Mouse (Mus musculus): ENCODE data around the gene Psmb4.
"Not testable (repeated sequence)": the region's sequence is repeated elsewhere in the genome, so short reads cannot be mapped to it uniquely, and the experiment has no call there.

The Psmb4 gene

GRCm38 (mm10) chr3:94906482-94906881, 19.7 kb upstream of the Psmb4 start:
- DNase-seq (ENCODE audit: low spot score): no peak

DNA sequence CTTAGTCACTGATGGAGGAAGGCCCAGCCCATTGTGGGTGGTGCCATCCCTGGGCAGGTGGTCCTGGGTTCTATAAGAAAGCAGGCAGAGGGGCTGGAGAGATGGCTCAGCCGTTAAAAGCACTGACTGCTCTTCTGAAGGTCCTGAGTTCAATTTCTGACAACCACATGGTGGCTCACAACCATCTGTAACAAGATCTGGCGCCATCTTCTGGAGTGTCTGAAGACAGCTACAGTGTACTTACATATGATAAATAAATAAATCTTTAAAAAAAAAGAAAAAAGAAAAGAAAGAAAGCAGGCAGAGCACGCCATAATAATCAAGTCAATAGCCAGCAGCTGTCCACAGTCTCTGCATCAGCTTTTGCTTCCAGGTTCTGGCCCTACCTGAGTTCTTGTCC, 18.0 kb upstream of the Psmb4 start:
- not testable (repeated sequence) for DNase-seq (ENCODE audit: low spot score)

DNA sequence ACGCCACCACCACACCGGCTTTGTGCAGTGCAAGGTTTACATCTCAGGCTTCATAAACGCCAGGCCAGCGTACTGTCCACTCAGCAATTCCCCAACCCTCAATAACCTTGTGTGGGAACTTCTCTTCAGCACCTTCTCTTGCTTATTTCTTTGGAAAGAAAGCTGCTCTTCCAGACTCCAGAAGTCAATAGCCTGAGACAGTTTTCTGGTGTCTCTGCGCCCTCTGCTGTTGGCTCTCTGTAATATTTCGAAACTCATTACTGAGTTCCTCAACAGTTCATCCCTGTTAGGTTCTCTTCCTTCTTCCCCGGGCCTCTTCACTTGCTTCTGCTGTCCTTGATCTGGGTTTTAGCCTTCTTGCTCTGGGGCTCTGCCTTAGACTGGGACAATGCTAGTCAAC, 16.0 kb upstream of the Psmb4 start:
- DNase-seq (ENCODE audit: low spot score): no peak

DNA sequence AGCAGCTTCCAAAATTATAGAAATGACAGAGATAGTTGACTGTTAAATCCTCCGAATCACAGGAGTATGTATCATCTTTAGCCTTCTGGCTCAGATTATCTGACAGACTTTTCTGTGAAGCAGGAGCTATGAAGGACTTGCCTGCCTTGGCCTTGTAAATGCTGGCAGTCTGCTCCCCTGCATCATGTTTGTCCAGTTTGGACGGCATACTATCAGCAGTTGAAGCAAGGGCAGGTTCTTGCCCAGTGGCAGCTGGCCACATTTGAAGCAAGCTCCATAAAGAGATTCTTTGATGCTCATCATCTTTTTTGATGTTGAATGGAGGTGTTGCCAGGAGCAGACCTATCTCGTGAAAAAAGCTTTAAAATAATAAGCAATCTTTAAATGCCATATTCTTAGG, 7.3 kb upstream of the Psmb4 start:
- DNase-seq (ENCODE audit: low spot score): no peak

DNA sequence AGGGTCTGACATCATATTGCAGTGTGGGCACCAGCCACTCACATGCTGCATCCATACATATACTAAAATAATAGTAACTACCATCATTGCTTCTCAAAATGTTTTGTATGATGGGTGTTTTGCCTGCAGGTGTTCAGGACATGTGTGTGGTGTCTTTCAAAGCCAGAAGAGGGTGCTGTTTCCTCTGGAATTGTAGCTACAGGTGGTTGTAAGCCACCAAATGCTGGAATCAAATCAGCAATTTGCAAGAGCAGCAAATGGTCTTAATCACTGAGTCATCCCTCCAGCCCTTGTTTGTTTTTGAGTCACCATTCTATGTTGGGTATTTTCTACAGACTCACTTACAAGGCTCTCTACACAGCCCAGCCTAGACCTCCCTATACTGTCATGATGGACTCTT, 1.8 kb upstream of the Psmb4 start:
- no peak for DNase-seq (ENCODE audit: low spot score)

DNA sequence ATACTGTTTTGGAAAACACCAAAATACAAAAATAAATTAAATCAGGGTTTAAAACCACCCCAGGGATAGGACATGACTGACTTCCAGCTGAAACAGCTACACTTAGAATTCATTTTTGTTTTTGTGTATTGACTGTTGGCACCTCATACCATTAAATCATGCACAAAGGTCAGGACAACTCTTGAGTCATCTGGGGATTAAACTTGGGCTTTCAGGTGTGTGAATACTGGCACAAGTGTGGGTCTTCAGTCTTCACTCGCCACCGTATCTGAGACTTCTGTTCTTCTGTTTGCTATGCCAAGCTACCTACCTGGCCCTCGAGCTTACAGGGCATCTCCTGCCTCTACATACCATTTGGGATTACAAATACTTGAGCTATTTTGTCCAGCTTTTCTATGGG, 4.2 kb downstream of the Psmb4 start:
- DNase-seq (ENCODE audit: low spot score): no peak

- no peak for DNase-seq (ENCODE audit: low spot score)
These were observed 4.9 kb downstream of the Psmb4 start for GRCm38 (mm10) chr3:94881840-94882239.

GRCm38 (mm10) chr3:94878618-94879017, 8.1 kb downstream of the Psmb4 start:
- no peak for DNase-seq (ENCODE audit: low spot score)

DNA sequence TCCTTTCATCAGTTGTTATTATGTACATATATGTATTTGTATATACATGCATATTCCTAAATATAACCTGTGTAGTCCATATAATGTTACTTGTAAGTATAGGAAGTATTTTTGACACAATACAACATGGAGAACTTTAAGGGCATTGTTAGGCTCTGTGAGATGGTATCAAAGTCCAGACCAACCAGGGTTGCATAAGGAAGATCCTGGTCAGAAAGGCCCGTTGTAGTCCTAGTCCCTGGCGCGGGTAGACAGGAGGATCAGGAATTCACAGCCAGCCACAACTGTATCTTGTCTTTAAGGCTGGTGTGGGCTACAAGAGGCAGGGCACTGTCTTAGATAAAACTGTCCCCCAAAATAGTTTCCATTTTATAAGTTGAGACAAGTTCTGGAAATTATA, 17.8 kb downstream of the Psmb4 start:
- DNase-seq (ENCODE audit: low spot score): no peak

DNA sequence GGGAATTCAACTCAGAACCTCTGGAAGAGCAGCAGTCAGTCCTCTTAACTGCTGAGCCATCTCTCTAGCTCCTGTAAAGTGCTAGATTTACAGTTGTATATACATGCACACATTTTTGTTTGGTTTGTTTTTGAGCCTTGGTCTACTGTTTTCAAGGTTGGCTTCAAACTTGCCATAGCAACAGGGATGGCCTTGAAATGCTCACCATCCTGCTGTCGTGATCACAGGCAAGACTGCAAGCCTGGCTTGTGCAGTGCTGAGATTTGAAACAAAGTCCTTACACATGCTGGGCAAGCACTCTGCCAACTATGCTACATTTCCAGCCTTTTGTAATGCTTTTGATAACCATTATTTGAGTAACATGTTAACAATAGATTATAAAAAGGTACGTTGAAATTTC, 27.3 kb downstream of the Psmb4 start:
- no peak for DNase-seq (ENCODE audit: low spot score)

DNA sequence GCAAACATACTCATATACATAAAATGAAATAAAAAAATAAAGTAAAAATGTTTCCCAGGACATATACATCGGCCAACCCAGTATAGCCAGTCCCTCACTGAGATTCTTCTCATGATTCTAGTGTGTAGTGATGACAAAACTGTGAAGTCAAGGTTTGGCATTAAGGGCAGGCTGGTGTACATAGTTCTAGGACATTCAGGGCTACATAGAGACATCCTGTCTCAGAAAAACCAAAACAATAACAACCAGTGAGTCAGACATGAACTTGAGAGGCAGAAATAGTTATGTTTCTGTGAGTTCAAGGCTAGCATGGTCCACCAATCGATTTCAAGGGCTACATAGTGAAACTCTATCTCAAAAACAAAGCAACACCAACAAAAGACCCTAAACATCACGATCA, 34.5 kb downstream of the Psmb4 start:
- DNase-seq (ENCODE audit: low spot score): no peak

GRCm38 (mm10) chr3:94851731-94852130, 35.0 kb downstream of the Psmb4 start:
- DNase-seq (ENCODE audit: low spot score): no peak

DNA sequence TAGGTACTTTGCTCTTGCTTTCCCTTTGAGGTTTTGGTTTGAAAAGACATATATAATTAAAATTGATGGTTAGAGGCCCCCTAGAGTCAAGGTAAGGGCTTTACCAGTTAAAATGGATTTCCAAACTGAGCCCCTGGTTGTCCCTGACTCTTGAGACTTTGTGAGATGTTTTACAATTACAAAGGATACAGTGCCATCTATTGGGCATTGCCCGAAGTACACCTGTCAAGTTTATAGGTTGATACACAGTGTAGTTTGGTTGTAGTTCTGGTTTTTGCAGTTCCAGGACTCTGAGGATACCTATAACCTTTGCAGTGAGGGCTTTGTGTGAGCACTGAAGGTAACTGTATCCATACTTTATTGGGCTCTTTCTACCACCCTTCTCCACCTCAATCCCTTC, 37.4 kb downstream of the Psmb4 start:
- DNase-seq (ENCODE audit: low spot score): peak; percentile 29

DNA sequence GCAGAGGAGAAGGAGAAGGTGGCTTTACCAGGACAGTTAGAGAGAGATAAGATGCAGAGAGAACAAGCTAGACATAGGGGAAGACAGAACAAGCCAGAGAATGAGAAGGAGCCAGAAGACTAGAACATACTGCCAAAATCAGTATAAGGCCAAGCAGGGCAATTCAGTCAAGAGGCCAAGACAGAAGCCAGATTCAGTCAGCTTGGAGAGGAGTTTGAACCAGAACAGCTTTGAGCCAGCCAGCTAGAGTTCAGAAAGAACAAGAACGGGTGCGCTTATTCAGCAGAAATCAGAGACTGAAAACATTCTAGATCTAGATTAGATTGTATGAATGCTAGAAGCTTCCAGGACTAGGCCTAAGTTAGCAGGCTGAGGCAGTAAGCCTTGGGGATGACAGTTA, 39.4 kb downstream of the Psmb4 start:
- no peak for DNase-seq (ENCODE audit: low spot score)

- no peak for DNase-seq (ENCODE audit: low spot score)
These were observed 47.7 kb downstream of the Psmb4 start for GRCm38 (mm10) chr3:94839101-94839500.

- no peak for DNase-seq (ENCODE audit: low spot score)
These were observed 48.1 kb downstream of the Psmb4 start for GRCm38 (mm10) chr3:94838631-94839030.

DNA sequence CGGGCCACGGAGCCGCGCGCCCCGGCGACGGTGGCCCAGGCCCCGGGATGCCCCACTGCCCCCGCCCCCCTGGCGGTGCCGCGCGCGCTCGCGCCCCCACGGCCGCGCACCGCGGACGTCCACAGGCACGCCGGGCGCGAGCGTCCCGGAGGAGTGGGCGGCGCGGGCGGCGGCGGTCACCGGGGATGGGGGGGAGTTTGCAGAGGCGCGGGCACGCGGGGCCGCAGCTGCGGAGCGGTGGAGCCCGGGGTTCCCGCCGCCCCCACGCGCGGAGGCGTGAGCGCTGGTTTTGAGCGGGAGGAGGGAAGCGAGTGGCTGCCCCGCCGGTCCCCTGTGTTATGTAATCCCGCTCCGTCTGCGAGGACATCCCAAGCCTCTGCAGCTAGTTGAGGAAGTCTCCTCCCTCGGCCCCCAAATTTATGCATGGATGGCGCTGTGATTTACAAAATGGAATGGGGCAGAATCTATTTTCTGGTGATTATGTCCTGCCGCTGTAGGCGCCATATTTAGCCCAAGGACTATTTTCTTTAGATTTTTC, 48.7 kb downstream of the Psmb4 start:
- DNase-seq (ENCODE audit: low spot score): peak; percentile 55

DNA sequence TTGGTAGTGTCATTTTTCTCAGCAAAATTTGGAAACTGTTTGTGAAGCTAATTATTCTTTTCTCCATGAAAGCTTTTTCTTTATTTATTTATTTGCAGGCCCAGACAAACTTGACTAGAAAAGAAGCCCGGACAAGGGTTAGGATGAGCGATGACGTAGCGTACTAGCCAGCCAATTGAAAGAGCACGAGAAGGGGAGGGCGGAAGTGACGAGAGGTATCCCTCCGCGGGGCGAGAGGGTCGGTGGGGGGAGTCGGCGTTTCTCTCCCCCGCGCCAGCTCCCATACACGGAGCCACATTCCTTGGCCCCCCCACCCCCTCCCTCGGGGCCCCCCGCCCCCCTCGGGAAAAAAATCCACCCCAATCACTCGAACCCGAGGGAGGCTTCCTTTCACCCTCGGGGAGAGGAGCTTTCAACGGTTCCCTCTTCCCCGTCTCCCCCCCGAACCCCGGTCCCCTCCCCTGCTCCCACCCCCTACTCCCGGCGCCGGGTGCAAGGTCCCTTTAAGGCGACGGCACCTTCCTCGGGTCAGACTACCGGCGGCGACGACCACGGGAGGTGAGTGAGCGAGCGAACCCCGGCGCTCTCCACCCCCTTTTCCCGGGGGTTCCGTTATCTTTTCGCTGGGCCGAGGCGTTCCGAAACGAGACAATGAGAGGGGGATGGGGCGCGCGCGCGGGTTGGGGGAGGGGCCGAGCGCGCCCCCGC, 49.4 kb downstream of the Psmb4 start, which contains the start of gene Pogz:
Gene Pogz (plus strand): TSS at position 385 of the 708 bp plus-strand sequence.
- peak; percentile 76 for DNase-seq (ENCODE audit: low spot score)

DNA sequence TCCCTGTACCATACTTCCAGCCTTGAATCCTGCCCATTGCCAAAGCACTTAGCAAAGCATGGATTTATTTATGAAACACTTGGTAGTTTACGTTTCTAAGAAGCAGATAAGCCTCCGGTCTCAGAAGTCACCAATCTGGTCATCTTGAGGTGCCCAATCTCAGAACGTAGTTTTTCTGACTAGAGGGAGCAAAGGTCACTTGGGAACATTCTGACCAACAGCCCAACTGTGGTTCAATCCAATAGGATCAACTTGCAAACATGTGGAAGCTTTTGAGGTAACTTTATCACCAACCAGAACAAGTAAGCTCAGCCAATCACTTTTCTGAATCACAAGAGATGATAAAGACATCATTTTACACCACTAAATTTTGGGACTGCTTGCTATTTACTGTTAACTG, 51.4 kb downstream of the Psmb4 start:
- DNase-seq (ENCODE audit: low spot score): no peak
